Mouse (Mus musculus): Measurements from ENCODE around the gene Gm49380. TPM values are rescaled to one million over a fixed set of nuclear protein-coding genes. Genes with fewer than 3 reads are reported as not detected.

Gene Gm49380
- total and polyA plus RNA-seq, 3 experiments, result 0.24 TPM; not detected in 2

DNA sequence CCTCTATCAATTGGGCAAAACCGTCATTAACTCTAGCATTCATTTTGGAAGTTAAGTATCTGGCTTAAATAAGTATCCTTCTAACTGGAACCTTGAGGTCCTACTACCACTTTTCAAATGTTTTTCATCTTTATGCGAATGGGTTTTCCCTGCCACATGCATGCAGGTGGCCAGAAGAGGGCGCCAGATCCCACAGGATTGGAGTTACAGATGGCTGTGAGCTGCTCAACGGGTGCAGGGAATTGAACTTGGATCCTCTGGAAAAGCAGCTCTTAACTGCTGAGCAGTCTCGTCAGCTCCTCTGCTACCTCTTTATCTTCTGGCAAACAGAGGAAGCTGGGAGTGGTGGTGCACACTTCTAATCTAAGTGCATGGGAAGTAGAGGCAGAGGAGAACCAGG is 5.7 kb upstream of the Gm49380 start:
- H3K4me1 ChIP-seq (ENCODE audit: control insufficient read depth in 1 of 2, insufficient read depth in 2 of 2, low read length in 2 of 2), result peaks cover 0 to 4% of the 10 kb centered on the region in 2 experiments; a peak in 2 of 4 replicates
- no peak overlapping the region for H3K9ac ChIP-seq (ENCODE audit: control insufficient read depth, low read depth, low read length, poor library complexity, severe bottlenecking)
- no peaks in the 10 kb centered on the region for H3K79me2 ChIP-seq (ENCODE audit: control insufficient read depth, insufficient read depth, low read length, poor library complexity)
- TF ChIP-seq TBP (IDR thresholded peaks at IDR 0.05; ENCODE audit: low read depth, low read length), result no peak
- TF ChIP-seq E2F4 (IDR thresholded peaks at IDR 0.05; ENCODE audit: borderline replicate concordance, low read depth, low read length), result no peak
- no peak for TF ChIP-seq MAFK (IDR thresholded peaks at IDR 0.05; ENCODE audit: borderline replicate concordance, low read depth, low read length)
- TF ChIP-seq TCF12 (IDR thresholded peaks at IDR 0.05; ENCODE audit: low read depth, low read length), result no peak
- TF ChIP-seq BHLHE40 (IDR thresholded peaks at IDR 0.05; ENCODE audit: borderline replicate concordance, low read depth, low read length), result no peak
- TF ChIP-seq ZC3H11A (IDR thresholded peaks at IDR 0.05; ENCODE audit: low read depth, low read length), result peak; percentile 65
- TF ChIP-seq ELF1 (IDR thresholded peaks at IDR 0.05; ENCODE audit: low read depth, low read length), result no peak
- no peak for TF ChIP-seq MAZ (IDR thresholded peaks at IDR 0.05; ENCODE audit: low read depth, low read length)
- TF ChIP-seq MYB (IDR thresholded peaks at IDR 0.05; ENCODE audit: low read depth, low read length), result no peak
- peak; percentile 71 for TF ChIP-seq SMC3 (IDR thresholded peaks at IDR 0.05; ENCODE audit: low read depth, low read length)
- TF ChIP-seq CHD1 (IDR thresholded peaks at IDR 0.05; ENCODE audit: low read depth, low read length), result no peak
- TF ChIP-seq USF1 (IDR thresholded peaks at IDR 0.05; ENCODE audit: low read depth, low read length), result no peak
- no peak for TF ChIP-seq TAL1 (IDR thresholded peaks at IDR 0.05; ENCODE audit: low read length)
- peak; percentile 79 for TF ChIP-seq RAD21 (IDR thresholded peaks at IDR 0.05; ENCODE audit: low read depth, low read length)
- TF ChIP-seq GABPA (IDR thresholded peaks at IDR 0.05; ENCODE audit: low read depth, low read length), result no peak
- TF ChIP-seq HCFC1 (IDR thresholded peaks at IDR 0.05; ENCODE audit: low read depth, low read length), result no peak
- TF ChIP-seq ZNF384 (IDR thresholded peaks at IDR 0.05; ENCODE audit: low read depth, low read length), result peak; percentile 52; the same call in 1 of the 2 replicates
- no peak for TF ChIP-seq ETS1 (IDR thresholded peaks at IDR 0.05; ENCODE audit: low read depth, low read length)
- TF ChIP-seq MEF2A (IDR thresholded peaks at IDR 0.05; ENCODE audit: extremely low read depth, insufficient replicate concordance, low read depth, low read length, poor library complexity, severe bottlenecking), result no peak
- TF ChIP-seq USF2 (IDR thresholded peaks at IDR 0.05; ENCODE audit: borderline replicate concordance in 1 of 2, insufficient read depth in 1 of 2, low read depth in 1 of 2, low read length in 2 of 2), result no peak
- no peak for TF ChIP-seq CHD2 (IDR thresholded peaks at IDR 0.05; ENCODE audit: low read length)
- TF ChIP-seq JUND (IDR thresholded peaks at IDR 0.05; ENCODE audit: low read depth, low read length), result no peak
- no peak; the same call in 1 of the 2 replicates for TF ChIP-seq MYC (IDR thresholded peaks at IDR 0.05; ENCODE audit: low read depth, low read length)
- TF ChIP-seq CTCF (IDR thresholded peaks at IDR 0.05 in 2 of 3, conservative IDR thresholded peaks at IDR 0.05 in 1 of 3; ENCODE audit: control insufficient read depth in 1 of 3, insufficient read depth in 1 of 3, low read depth in 2 of 3, low read length in 3 of 3, poor library complexity in 1 of 3, severe bottlenecking in 1 of 3), result peak; percentile 92 to 96 (median 94)
- no peak for TF ChIP-seq RCOR1 (IDR thresholded peaks at IDR 0.05; ENCODE audit: low read depth, low read length)
- no peak for TF ChIP-seq EP300 (IDR thresholded peaks at IDR 0.05; ENCODE audit: low read depth in 1 of 2, low read length in 2 of 2)
- TF ChIP-seq GATA1 (IDR thresholded peaks at IDR 0.05; ENCODE audit: low read depth, low read length), result no peak
- no peaks in the 10 kb centered on the region for H3K9me3 ChIP-seq (replicated peaks; ENCODE audit: insufficient read depth, low read length)
- H3K27ac ChIP-seq (ENCODE audit: control insufficient read depth, low read depth, low read length), result no peak overlapping the region
- H3K27me3 ChIP-seq (ENCODE audit: control insufficient read depth in 1 of 2, insufficient read depth in 2 of 2, low read length in 2 of 2), result no peaks in the 10 kb centered on the region
- DNase-seq (ENCODE audit: low read depth, low spot score), result peak; percentile 82
- H3K36me3 ChIP-seq (ENCODE audit: control insufficient read depth in 1 of 2, insufficient read depth in 2 of 2, low read length in 2 of 2), result peaks cover 0 to 3% of the 10 kb centered on the region in 2 experiments; a peak in 2 of 4 replicates
- no peak overlapping the region for H3K4me3 ChIP-seq (ENCODE audit: control insufficient read depth in 1 of 2, insufficient read depth in 1 of 2, low read depth in 2 of 2, low read length in 2 of 2)
